Mouse (Mus musculus) hindbrain, embryonic 16.5 days (tissue): ENCODE measurements around the gene Fmnl3. TPM values are rescaled to one million over a fixed set of nuclear protein-coding genes. Genes with fewer than 3 reads are reported as not detected.

Experiments used
- ATAC-seq: fragments of 200-750 bp; cut with Nextera tagmentation; 2 replicates; pipeline ENCODE4 v1.8.0; 2017; ENCODE audit warnings: moderate TSS enrichment, moderate library complexity
- H3K27ac ChIP-seq: fragments of 300-500 bp; sonication (generic); 2 replicates; pipeline ENCODE4 v1.5.1; 2014; ENCODE audit warnings: low read depth, mild to moderate bottlenecking, control low read depth, low read length, moderate library complexity
- H3K27me3 ChIP-seq: fragments of 300-500 bp; sonication (generic); replicated peaks from 2 replicates; pipeline ENCODE4 v1.6.1; 2014; ENCODE audit warnings: low read length; ENCODE audit not compliant: control insufficient read depth, insufficient read depth
- H3K36me3 ChIP-seq: fragments of 300-500 bp; sonication (generic); 2 replicates; pipeline ENCODE4 v1.6.1; 2014; ENCODE audit warnings: mild to moderate bottlenecking, low read length, moderate library complexity, mixed read lengths; ENCODE audit not compliant: control insufficient read depth, insufficient read depth
- H3K4me1 ChIP-seq: fragments of 300-500 bp; sonication (generic); 2 replicates; pipeline ENCODE4 v1.6.1; 2014; ENCODE audit warnings: low read depth, low read length; ENCODE audit not compliant: control insufficient read depth, insufficient read depth
- H3K4me2 ChIP-seq: fragments of 300-500 bp; sonication (generic); 2 replicates; pipeline ENCODE4 v1.6.1; 2014; ENCODE audit warnings: mild to moderate bottlenecking, low read length, control low read depth, moderate library complexity
- H3K4me3 ChIP-seq: fragments of 300-500 bp; sonication (generic); 2 replicates; pipeline ENCODE4 v1.5.1; 2014; ENCODE audit warnings: mild to moderate bottlenecking, low read length, control low read depth, moderate library complexity
- H3K9ac ChIP-seq: fragments of 300-500 bp; sonication (generic); 2 replicates; pipeline ENCODE4 v1.6.1; 2014; ENCODE audit warnings: low read depth, mild to moderate bottlenecking, control low read depth, low read length, moderate library complexity
- H3K9me3 ChIP-seq: fragments of 300-500 bp; sonication (generic); 2 replicates; pipeline ENCODE4 v1.6.1; 2014; ENCODE audit warnings: mild to moderate bottlenecking, low read length, moderate library complexity; ENCODE audit not compliant: control insufficient read depth
- WGBS: fragments of 180-500 bp; shearing (Covaris S2); extraction: QIAGEN DNeasy Blood & Tissue Kit; methylation state at CpG from one replicate; pipeline ENCODE4 v1.1.7; 2014; 5-methylcytosine and 5-hydroxymethylcytosine counted together
- polyA plus RNA-seq: library from polyadenylated mRNA; unstranded; fragments of >200 nt; fragmentation: Nextera tagmentation; extraction: Ambion mirVana; gene quantifications from 2 replicates; pipeline ENCODE4 v1.2.1, GENCODE M21; 2015

Gene Fmnl3
- polyA plus RNA-seq, 1 experiment from 2014 or later, result 7.4 TPM

DNA sequence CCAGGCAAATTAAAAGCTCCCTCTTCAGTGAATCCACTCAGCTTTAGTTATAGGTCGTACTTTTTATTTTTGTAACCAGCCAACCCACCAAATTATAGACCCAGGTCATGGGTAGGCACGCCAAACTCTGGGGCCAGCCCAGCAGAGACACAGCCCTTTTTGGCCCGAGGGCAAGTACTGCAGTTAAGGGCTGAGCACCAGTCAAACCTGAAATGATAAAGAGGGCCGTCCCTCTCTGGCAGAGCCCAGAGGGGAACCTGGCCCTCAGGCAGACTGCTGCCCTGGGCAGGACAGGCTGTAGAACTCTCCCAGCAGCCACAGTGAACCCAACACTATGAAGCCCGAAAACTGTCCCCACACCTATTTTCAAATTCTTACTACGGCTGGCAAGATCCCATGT, 13.8 kb downstream of the Fmnl3 start:
- no peak for ATAC-seq
- Histone ChIP-seq H3K36me3 (no peaks in the 10 kb centered on the region), H3K4me1 (no peaks in the 10 kb centered on the region; the same call in 1 of the 2 replicates), H3K9ac (no peak overlapping the region), H3K4me3 (no peak overlapping the region), H3K9me3 (no peaks in the 10 kb centered on the region), H3K27me3 (no peaks in the 10 kb centered on the region), H3K4me2 (no peak overlapping the region), H3K27ac (no peak overlapping the region)
- 79% methylated on average over 6 of the region's 6 CpGs for WGBS

DNA sequence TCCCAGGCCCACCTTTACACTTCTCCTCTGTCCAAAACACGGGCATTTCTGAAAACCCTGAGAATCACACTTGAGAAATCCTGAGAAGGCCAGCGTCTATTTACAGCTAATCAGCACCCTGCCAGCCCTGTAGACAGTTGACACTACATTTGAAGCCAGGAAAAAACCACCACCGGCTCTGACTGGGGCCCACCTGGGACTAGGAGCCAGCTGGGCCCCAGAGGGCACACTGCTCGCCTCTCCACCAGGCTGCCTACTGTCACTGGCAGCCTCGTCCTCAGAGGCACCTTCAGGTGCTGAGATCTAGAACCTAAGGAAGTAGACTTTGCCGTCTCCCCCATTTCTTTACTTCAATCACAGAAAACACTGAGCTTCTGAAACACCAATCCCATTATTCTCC, 14.6 kb downstream of the Fmnl3 start:
- Histone ChIP-seq H3K9me3 (no peaks in the 10 kb centered on the region), H3K27me3 (no peaks in the 10 kb centered on the region), H3K9ac (no peak overlapping the region), H3K27ac (no peak overlapping the region), H3K4me1 (no peaks in the 10 kb centered on the region; the same call in 1 of the 2 replicates), H3K4me3 (no peak overlapping the region), H3K4me2 (no peak overlapping the region), H3K36me3 (no peaks in the 10 kb centered on the region)
- ATAC-seq, result no peak
- 59% methylated on average over 6 of the region's 6 CpGs for WGBS

DNA sequence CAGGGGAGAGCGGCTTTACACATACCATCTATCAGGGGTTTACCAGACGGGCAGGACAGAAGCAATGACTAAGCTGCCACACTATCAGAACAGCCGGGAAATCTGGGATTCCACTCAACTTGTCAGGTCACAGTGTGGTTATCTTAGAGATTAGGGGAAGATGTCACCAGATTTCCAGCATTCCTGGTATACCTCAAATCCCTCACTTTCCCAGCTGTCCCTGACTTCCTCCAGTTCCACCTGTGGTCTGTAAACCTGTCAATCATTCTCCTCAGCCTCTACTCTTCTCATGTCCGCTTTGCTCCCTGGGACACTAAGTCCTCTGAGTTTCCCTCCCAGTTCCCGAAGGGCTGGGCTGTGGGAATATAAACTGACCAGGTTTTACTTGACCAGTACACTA, 18.0 kb downstream of the Fmnl3 start:
- Histone ChIP-seq H3K4me2 (no peak overlapping the region), H3K4me1 (no peaks in the 10 kb centered on the region), H3K9me3 (no peaks in the 10 kb centered on the region), H3K9ac (no peak overlapping the region), H3K36me3 (no peaks in the 10 kb centered on the region), H3K4me3 (no peak overlapping the region), H3K27ac (no peak overlapping the region), H3K27me3 (no peaks in the 10 kb centered on the region)
- ATAC-seq, result no peak
- WGBS, result 82% methylated on average over 5 of the region's 5 CpGs

DNA sequence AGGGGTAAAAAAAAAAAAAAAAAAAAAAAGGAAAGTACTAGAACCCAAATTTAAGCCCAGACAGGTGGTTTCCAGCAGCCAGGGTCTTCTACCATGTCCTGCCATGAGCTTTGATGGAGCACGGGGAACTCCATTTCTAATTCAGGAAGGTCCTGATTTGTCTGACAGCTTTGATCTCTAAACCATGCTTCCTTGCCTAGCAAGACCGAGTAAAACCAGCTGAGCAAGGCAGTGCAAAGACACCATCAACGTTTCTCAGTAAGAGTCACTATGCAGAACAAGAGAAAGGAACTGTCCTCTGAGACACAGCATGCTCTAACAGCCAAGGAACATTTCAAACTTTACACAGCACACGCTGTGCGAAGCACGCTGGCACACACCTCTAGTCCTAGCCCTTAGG, 18.7 kb downstream of the Fmnl3 start:
- H3K9me3 ChIP-seq, result no peaks in the 10 kb centered on the region
- H3K4me1 ChIP-seq, result no peaks in the 10 kb centered on the region
- H3K27me3 ChIP-seq, result no peaks in the 10 kb centered on the region
- no peak overlapping the region for H3K27ac ChIP-seq
- ATAC-seq, result no peak
- H3K4me2 ChIP-seq, result no peak overlapping the region
- no peak overlapping the region for H3K4me3 ChIP-seq
- no peak overlapping the region for H3K9ac ChIP-seq
- 84% methylated on average over 6 of the region's 6 CpGs for WGBS
- no peaks in the 10 kb centered on the region for H3K36me3 ChIP-seq

DNA sequence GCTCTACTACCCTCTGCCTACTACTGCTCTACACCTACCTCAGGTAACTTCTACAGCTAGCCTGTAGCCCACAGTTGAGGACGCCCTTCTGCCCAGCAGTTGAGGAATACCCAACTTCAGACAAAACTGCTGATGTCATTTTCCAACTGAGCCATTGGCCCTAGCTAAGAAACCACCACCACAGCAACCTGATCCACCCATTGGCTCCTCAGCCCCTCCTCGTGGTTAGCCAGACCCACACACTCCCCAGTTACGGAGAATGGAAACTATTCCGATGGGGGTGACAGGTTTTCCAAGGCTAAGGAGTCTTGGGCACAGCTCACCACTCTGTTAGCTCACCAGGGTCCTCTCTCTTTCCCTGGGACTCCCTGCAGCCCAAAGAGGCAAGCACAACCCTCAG, 25.3 kb downstream of the Fmnl3 start:
- H3K9ac ChIP-seq, result no peak overlapping the region
- 78% methylated on average over 4 of the region's 4 CpGs for WGBS

DNA sequence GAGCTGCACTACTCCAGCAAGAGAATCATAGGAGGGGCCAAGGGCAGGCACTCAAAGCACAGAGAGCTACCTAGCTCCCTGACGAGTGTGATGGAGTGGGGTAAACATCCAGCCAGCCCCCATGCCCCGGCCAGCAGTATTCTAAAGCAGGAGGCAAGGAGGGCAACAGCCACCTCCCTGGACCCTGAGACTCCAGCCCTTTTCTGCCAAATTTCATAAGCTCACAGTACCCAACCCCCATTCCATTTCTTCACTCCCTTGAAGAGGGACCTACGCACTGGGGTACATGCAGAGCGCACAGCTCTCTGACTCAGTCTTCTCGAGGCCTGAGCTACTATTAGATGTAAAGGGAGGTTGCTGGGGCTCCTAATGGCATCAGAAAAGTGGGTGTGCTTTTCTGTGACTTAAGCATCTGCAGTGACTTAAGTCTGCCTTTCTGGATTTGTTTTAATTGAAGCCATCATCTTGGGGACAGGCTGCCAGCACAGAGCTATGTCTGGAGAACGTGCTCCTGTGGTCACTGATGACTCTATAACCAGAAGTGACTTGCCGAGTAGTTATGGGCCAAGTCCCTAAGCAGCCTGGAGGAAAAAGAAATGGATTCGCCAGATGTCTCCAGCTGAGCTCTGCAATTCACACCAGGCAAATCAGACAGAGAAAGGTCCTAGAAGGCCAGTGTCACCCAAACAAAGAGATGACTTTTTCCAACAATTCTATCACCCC, 26.0 kb downstream of the Fmnl3 start:
- H3K9me3 ChIP-seq, result no peaks in the 10 kb centered on the region
- H3K4me2 ChIP-seq, result no peak overlapping the region
- 59% methylated on average over 8 of the region's 8 CpGs for WGBS
- H3K27ac ChIP-seq, result peak overlapping the region; percentile 79
- no peak overlapping the region; the same call in 1 of the 2 replicates for H3K9ac ChIP-seq
- H3K27me3 ChIP-seq, result no peaks in the 10 kb centered on the region
- no peak overlapping the region for H3K4me3 ChIP-seq
- H3K36me3 ChIP-seq, result no peaks in the 10 kb centered on the region
- no peak for ATAC-seq
- peaks cover 28% of the 10 kb centered on the region for H3K4me1 ChIP-seq

More for the DNA sequence above, 25.3 kb downstream of the Fmnl3 start:
- no peaks in the 10 kb centered on the region for H3K27me3 ChIP-seq
- H3K4me1 ChIP-seq, result peaks cover 28% of the 10 kb centered on the region
- no peaks in the 10 kb centered on the region for H3K9me3 ChIP-seq
- no peak overlapping the region for H3K4me3 ChIP-seq
- H3K36me3 ChIP-seq, result no peaks in the 10 kb centered on the region
- ATAC-seq, result no peak
- no peak overlapping the region for H3K4me2 ChIP-seq
- H3K27ac ChIP-seq, result no peak overlapping the region

DNA sequence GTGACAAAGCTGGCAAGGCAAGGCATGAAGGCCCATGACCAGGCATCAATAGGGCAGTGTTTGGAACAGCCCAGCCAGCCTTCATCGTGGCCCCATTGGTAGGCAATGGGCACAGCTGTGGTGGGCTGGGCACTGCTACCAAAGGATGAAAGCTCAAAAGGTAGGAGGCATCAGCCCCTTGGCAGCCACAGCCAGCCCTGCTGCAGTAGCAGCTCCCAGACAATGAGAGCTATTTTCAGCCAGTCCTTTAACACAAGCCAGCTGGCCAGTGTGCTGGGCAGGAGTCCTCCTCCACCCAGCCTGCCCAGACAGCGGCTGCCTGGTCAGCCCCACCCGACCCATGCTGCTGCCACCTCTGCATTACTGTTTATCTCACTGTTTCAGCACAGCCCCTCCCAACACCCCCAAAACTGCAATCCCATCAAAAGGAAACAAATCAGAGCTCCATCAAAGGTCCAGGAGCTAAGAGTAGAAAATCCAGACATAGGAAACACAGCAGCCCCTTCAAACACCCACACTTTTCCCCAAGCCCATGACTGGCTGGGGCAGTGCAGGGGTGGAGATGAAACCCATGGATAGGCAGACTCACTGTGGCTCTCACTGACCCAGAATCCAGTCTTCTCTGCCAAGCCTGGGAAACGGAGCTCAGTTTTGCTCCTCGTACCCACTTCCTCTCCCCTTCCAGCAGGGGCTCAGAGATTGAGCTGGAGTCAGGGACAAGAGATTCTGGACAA, 26.7 kb downstream of the Fmnl3 start:
- Histone ChIP-seq H3K36me3 (no peaks in the 10 kb centered on the region), H3K4me1 (peaks cover 28% of the 10 kb centered on the region), H3K4me3 (no peak overlapping the region), H3K27me3 (no peaks in the 10 kb centered on the region), H3K4me2 (no peak overlapping the region), H3K27ac (peak overlapping the region; percentile 79), H3K9me3 (no peaks in the 10 kb centered on the region), H3K9ac (no peak overlapping the region; the same call in 1 of the 2 replicates)
- ATAC-seq, result peak; percentile 94
- WGBS, result 47% methylated on average over 5 of the region's 5 CpGs

DNA sequence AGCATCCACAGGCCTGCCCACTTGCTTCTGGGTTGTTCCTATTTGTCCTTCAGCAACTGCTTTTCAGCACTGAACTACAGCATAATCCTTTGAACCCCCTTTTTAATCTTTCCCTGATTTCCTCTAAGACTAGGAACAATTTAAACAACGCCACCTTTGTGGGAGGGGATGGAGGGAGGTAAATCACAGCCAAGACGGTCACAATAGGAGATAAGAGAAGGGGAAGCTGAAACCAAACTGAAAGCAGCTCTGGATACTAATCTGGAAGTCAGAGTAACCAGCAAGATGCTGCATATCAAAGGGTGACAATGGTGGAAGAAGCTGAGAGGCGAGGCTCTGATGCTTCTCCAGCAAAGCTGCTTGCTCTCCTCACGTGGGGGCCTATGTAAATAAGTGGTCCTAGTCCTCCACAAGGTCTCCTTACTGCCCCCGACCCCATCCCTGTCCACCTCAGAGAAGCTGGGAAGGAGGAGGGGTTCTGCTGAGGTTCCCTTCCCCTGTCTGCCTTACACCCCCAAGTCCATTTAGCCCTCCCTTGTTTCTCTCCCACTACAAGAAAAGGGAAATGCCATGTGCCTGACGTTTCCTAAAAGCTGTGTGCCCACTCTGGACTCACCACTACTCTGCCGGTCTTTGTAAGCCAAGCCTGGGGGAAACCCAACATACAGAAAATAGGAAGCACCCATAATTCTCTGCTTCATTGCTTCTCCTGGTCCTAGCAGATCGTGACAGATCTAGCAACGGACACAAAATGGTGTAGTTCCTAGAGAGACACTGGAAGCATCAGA, 27.9 kb downstream of the Fmnl3 start:
- WGBS, result 58% methylated on average over 9 of the region's 9 CpGs
- ATAC-seq, result no peak
- no peaks in the 10 kb centered on the region for H3K27me3 ChIP-seq

DNA sequence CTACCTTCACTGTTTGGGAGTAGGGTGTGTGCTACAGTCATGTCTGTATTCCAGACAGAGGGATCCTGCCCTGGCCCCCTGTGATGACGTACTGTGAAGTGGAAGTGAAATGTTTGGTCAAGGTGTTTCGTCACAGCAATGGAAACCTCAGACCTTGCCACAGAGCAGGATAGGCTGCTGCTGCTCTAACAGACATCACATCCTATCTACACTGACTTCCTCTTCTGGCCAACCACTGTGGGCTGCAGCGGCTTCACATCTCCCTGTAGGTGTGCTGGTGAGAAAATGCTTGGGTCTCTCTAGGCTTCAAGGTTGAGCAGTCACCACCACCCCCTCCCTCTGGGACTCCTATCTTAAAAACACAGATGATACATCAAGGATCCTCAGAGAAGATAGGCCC, 29.2 kb downstream of the Fmnl3 start:
- 85% methylated on average over 3 of the region's 3 CpGs for WGBS
- ATAC-seq, result no peak
- H3K27me3 ChIP-seq, result no peaks in the 10 kb centered on the region

More for the DNA sequence above, 27.9 kb downstream of the Fmnl3 start:
- Histone ChIP-seq H3K9me3 (no peaks in the 10 kb centered on the region), H3K36me3 (no peaks in the 10 kb centered on the region), H3K4me1 (peaks cover 28% of the 10 kb centered on the region), H3K4me2 (no peak overlapping the region), H3K4me3 (no peak overlapping the region), H3K9ac (no peak overlapping the region), H3K27ac (peak overlapping the region; percentile 79; the same call in 1 of the 2 replicates)

More for the DNA sequence above, 29.2 kb downstream of the Fmnl3 start:
- no peak overlapping the region for H3K4me3 ChIP-seq
- H3K36me3 ChIP-seq, result no peaks in the 10 kb centered on the region
- H3K4me1 ChIP-seq, result peaks cover 28% of the 10 kb centered on the region
- H3K4me2 ChIP-seq, result no peak overlapping the region
- no peak overlapping the region for H3K27ac ChIP-seq
- no peaks in the 10 kb centered on the region for H3K9me3 ChIP-seq
- H3K9ac ChIP-seq, result no peak overlapping the region
